Comparison of ENCODE assay signal across 21 mouse cellular contexts in the genomic region with DNA sequence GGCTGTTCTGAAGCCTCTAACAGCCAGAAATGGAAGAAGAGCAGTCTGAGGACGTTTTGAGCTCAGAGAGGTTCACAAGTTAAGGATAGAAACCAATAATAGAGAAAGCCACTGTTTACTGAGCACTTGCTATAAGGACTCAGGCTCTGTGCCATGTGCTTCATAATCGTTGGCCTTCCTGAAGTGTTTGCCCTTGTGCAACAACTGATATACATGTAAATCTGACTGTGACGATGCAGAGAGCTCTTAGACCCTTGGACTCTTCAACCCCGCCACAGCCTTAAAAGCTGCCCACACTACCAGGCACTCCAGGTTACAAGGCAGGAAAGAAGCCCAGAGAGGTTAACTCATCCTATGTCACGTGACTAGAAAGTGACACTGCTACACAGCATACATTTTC. TPM values are rescaled to one million over a fixed set of nuclear protein-coding genes. Genes with fewer than 3 reads are reported as not detected.
DNase-seq lines count a peak whose midpoint lies in the region; ATAC-seq and TF ChIP-seq lines count a peak whose summit lies in the region.
"Had no signal": no experiment of that assay in that cellular context is flagged by ENCODE, and none has a peak within 500 bp of the region (broad histone marks: within the 10 kb centered on the region; RNA-seq: fewer than 3 reads in every experiment).

No protein-coding gene starts in this region.

- no peak overlapping the region for H3K4me3 ChIP-seq in midbrain, embryonic 11.5 days (ENCODE audit: low read depth, low read length)
- H3K4me3 ChIP-seq in midbrain, embryonic 13.5 days (replicated peaks), result no peak overlapping the region
- H3K4me3 ChIP-seq in lung, embryonic 14.5 days (ENCODE audit: low read depth, low read length), result no peak overlapping the region
- H3K4me3 ChIP-seq: erythroblast, embryonic 14.5 days; forebrain, embryonic 13.5 days; heart, adult 2 months; heart, embryonic 15.5 days; hindbrain, embryonic 10.5 days; neural tube, embryonic 13.5 days had no signal

- WGBS in midbrain, embryonic 11.5 days, result 79% methylated on average over 5 of the region's 5 CpGs
- 80% methylated on average over 5 of the region's 5 CpGs for WGBS in midbrain, embryonic 13.5 days
- WGBS in lung, embryonic 14.5 days, result 51% methylated on average over 5 of the region's 5 CpGs

- ATAC-seq in midbrain, embryonic 11.5 days (ENCODE audit: low FRiP score), result no peak
- ATAC-seq in midbrain, embryonic 13.5 days, result no peak
- ATAC-seq in lung, embryonic 14.5 days (ENCODE audit: insufficient read depth), result peak; percentile 36; the same call in 1 of the 2 replicates
- ATAC-seq: forebrain, embryonic 13.5 days had no signal

- peak; percentile 61 for DNase-seq in midbrain, embryonic 11.5 days (ENCODE audit: low spot score, missing footprints)
- peak; percentile 55 for DNase-seq in lung, embryonic 14.5 days
- peak; percentile 94 for DNase-seq in lung, postnatal 36 days
- DNase-seq in left cerebral cortex, postnatal 4 days, result no peak
- no peak for DNase-seq in testis, postnatal 14 days (ENCODE audit: low spot score)
- no peak for DNase-seq in gastrocnemius, adult 18-20 months (ENCODE audit: low spot score)
- DNase-seq: adrenal gland, adult 2 months; B cell, adult 2 months; cerebellum, adult 9-10 months; gastrocnemius, postnatal 25 days; heart, adult 2 months; kidney, adult 9 months; midbrain, embryonic 14.5 days; right cerebral cortex, adult 18-20 months; thymus, postnatal 4 days had no signal

- TF ChIP-seq CTCF in lung, embryonic 14.5 days (IDR thresholded peaks at IDR 0.05; ENCODE audit: low read depth), result no peak

- H3K9ac ChIP-seq in midbrain, embryonic 11.5 days (ENCODE audit: low read length), result no peak overlapping the region
- no peak overlapping the region for H3K9ac ChIP-seq in midbrain, embryonic 13.5 days (replicated peaks)
- H3K9ac ChIP-seq in lung, embryonic 14.5 days, result no peak overlapping the region
- H3K9ac ChIP-seq: forebrain, embryonic 13.5 days; heart, embryonic 15.5 days; neural tube, embryonic 13.5 days had no signal

- H3K4me2 ChIP-seq in midbrain, embryonic 11.5 days, result no peak overlapping the region
- no peak overlapping the region for H3K4me2 ChIP-seq in midbrain, embryonic 13.5 days (replicated peaks)
- no peak overlapping the region for H3K4me2 ChIP-seq in lung, embryonic 14.5 days
- H3K4me2 ChIP-seq: forebrain, embryonic 13.5 days; heart, embryonic 15.5 days; neural tube, embryonic 13.5 days had no signal

- H3K4me1 ChIP-seq in midbrain, embryonic 11.5 days (ENCODE audit: control insufficient read depth, insufficient read depth, low read length), result no peaks in the 10 kb centered on the region
- H3K4me1 ChIP-seq in midbrain, embryonic 13.5 days (replicated peaks), result peaks cover 18% of the 10 kb centered on the region
- peaks cover 5% of the 10 kb centered on the region; the same call in 1 of the 2 replicates for H3K4me1 ChIP-seq in lung, embryonic 14.5 days (ENCODE audit: insufficient read depth)

- intact Hi-C loops in left cerebral cortex, postnatal 4 days (cut with DNase I), result no loop called here

- H3K27ac ChIP-seq in midbrain, embryonic 11.5 days (ENCODE audit: low read depth, low read length), result no peak overlapping the region
- no peak overlapping the region for H3K27ac ChIP-seq in midbrain, embryonic 13.5 days
- no peak overlapping the region for H3K27ac ChIP-seq in lung, embryonic 14.5 days (ENCODE audit: low read depth)
- H3K27ac ChIP-seq: heart, adult 2 months; heart, embryonic 15.5 days; hindbrain, embryonic 10.5 days; neural tube, embryonic 13.5 days had no signal

- H3K27me3 ChIP-seq in midbrain, embryonic 11.5 days (ENCODE audit: control insufficient read depth, insufficient read depth, low read length), result peaks cover 3% of the 10 kb centered on the region; the same call in 1 of the 2 replicates
- peaks cover 6% of the 10 kb centered on the region for H3K27me3 ChIP-seq in midbrain, embryonic 13.5 days
- no peaks in the 10 kb centered on the region for H3K27me3 ChIP-seq in lung, embryonic 14.5 days (ENCODE audit: insufficient read depth, low read length)
- H3K27me3 ChIP-seq: neural tube, embryonic 13.5 days had no signal

- H3K9me3 ChIP-seq in midbrain, embryonic 11.5 days (ENCODE audit: control insufficient read depth, low read length), result no peaks in the 10 kb centered on the region
- H3K9me3 ChIP-seq in midbrain, embryonic 13.5 days, result no peaks in the 10 kb centered on the region
- no peaks in the 10 kb centered on the region for H3K9me3 ChIP-seq in lung, embryonic 14.5 days (ENCODE audit: low read depth, low read length)
- H3K9me3 ChIP-seq: forebrain, embryonic 13.5 days; heart, embryonic 15.5 days; hindbrain, embryonic 10.5 days; neural tube, embryonic 13.5 days had no signal

- H3K36me3 ChIP-seq in midbrain, embryonic 11.5 days (ENCODE audit: control insufficient read depth, insufficient read depth, low read length), result no peaks in the 10 kb centered on the region
- no peaks in the 10 kb centered on the region for H3K36me3 ChIP-seq in midbrain, embryonic 13.5 days
- no peaks in the 10 kb centered on the region for H3K36me3 ChIP-seq in lung, embryonic 14.5 days (ENCODE audit: insufficient read depth)
- H3K36me3 ChIP-seq: heart, embryonic 15.5 days; hindbrain, embryonic 10.5 days; neural tube, embryonic 13.5 days had no signal

RNA-seq across cellular contexts. Expression of a gene that starts 6.8 kb away (rescaled TPM):
- polyA plus RNA-seq in midbrain, embryonic 11.5 days (2014; fragmentation: Nextera tagmentation; extraction: Ambion mirVana), result 11.5 and 14.4 TPM in 2 replicates
- polyA plus RNA-seq in midbrain, embryonic 13.5 days (2015; fragmentation: Nextera tagmentation; extraction: Ambion mirVana), result 17.4 and 21.3 TPM in 2 replicates
- polyA plus RNA-seq in lung, embryonic 14.5 days (2014; fragmentation: Nextera tagmentation; extraction: Ambion mirVana), result 17.6 and 21.2 TPM in 2 replicates
- total RNA-seq in left cerebral cortex, postnatal 4 days (2021), result 10 to 100 TPM; 17.8 to 20.0 TPM
- total RNA-seq in gastrocnemius, adult 18-20 months (2021), result 1 to 10 TPM; 2.3 to 3.4 TPM
- polyA plus RNA-seq: erythroblast, embryonic 14.5 days had no signal

RNA-seq across cellular contexts. Expression of a gene that starts 22.7 kb away (rescaled TPM):
- polyA plus RNA-seq in midbrain, embryonic 11.5 days (2014; fragmentation: Nextera tagmentation; extraction: Ambion mirVana), result 131 and 141 TPM in 2 replicates
- 102 and 108 TPM in 2 replicates for polyA plus RNA-seq in midbrain, embryonic 13.5 days (2015; fragmentation: Nextera tagmentation; extraction: Ambion mirVana)
- polyA plus RNA-seq in lung, embryonic 14.5 days (2014; fragmentation: Nextera tagmentation; extraction: Ambion mirVana), result 138 and 148 TPM in 2 replicates
- total RNA-seq in left cerebral cortex, postnatal 4 days (2021), result 10 to 100 TPM; 33.5 to 33.8 TPM
- total RNA-seq in gastrocnemius, adult 18-20 months (2021), result 10 to 100 TPM; 24.1 to 24.3 TPM

Comparison
In these comparisons a context has a peak if more than half of its experiments do, and no peak if none do; other contexts are left out.
1. DNase-seq: peak in midbrain, embryonic 11.5 days (single experiment), lung, embryonic 14.5 days (single experiment) and lung, postnatal 36 days (single experiment); none in left cerebral cortex, postnatal 4 days (single experiment), testis, postnatal 14 days (single experiment) and gastrocnemius, adult 18-20 months (single experiment).